8 mouse cellular contexts compared by ENCODE assay signal in the genomic region with DNA sequence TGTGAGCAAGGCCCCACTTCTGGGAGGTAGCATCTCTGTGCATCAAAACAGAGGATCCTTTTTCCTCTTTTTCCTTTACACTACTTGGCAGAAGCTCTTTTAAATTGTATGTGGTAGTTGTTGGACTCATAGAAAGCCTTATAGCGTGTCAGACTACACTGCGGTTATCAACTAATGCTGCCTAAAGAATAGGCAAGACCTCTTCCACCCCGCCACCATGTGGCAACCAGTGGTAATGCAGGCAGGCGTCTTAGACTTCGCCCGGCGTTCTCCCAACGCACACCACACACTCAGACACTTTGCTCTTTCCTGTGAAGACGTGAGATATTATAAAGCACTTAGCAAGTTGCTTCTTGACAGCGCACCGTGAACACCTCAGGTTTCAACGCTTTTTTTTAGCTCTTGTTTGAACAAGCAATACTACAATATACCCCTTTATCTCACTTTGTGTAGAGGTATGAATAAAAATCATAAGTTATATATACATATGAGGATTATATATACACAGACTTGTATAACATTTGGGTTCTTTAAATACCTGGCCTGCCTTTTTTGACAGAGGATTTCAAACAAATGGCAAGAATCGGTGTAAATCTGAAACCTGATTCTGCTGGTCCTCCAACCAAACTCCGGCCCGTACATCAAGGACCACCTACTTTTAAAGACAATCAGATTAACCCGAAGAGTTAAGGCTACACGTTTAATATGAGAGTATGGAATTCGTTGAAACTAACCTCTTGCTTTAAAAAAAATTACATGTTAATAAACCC. TPM values are rescaled to one million over a fixed set of nuclear protein-coding genes. Genes with fewer than 3 reads are reported as not detected.
DNase-seq lines count a peak whose midpoint lies in the region; ATAC-seq and TF ChIP-seq lines count a peak whose summit lies in the region.

No protein-coding gene starts in this region.

- no peak overlapping the region for H3K9ac ChIP-seq in hindbrain, embryonic 15.5 days

- H3K4me1 ChIP-seq in hindbrain, embryonic 15.5 days (replicated peaks), result 0 out of 2 replicates have a peak, but pooled peaks cover 2% of the 10 kb centered on the region

- no peak overlapping the region for H3K27ac ChIP-seq in hindbrain, embryonic 15.5 days (replicated peaks)
- no peak overlapping the region for H3K27ac ChIP-seq in left cerebral cortex, adult 2 months

- DNase-seq in NIH3T3 (ENCODE audit: low read depth), result peak; percentile 95
- DNase-seq in cerebellum, adult 9-10 months, result peak; percentile 82
- peak; percentile 58 to 89 for DNase-seq in frontal cortex, postnatal 10 days (ENCODE audit: low spot score in 2 of 2)
- DNase-seq in left cerebral cortex, adult 2 months (ENCODE audit: extremely low spot score in 1 of 2, low spot score in 2 of 2), result peak; percentile 87 to 94
- DNase-seq in right cerebral cortex, postnatal 10 days (ENCODE audit: low spot score in 2 of 2), result peak; percentile 87 to 94
- peak; percentile 91 for DNase-seq in urinary bladder, postnatal 14 days (ENCODE audit: low spot score)

- no peaks in the 10 kb centered on the region for H3K9me3 ChIP-seq in hindbrain, embryonic 15.5 days

- intact Hi-C loops in left cerebral cortex, adult 2 months (cut with DNase I), result loop anchor here (1.0 to 5.0 kb wide), 5 partner anchors 106 to 379 kb away; partner anchors contain the start of gene Pou2f1

- peak; percentile 61; the same call in 1 of the 2 replicates for ATAC-seq in hindbrain, embryonic 15.5 days (ENCODE audit: low FRiP score, low read depth)
- ATAC-seq in megakaryocyte progenitor cell, adult 5-6 weeks (replicated peaks; ENCODE audit: poor library complexity), result peak; percentile 73

- H3K27me3 ChIP-seq in hindbrain, embryonic 15.5 days, result peaks cover 16% of the 10 kb centered on the region

- WGBS in hindbrain, embryonic 15.5 days, result 13% methylated on average over 18 of the region's 18 CpGs

- no peak overlapping the region for H3K4me3 ChIP-seq in hindbrain, embryonic 15.5 days
- no peak overlapping the region for H3K4me3 ChIP-seq in left cerebral cortex, adult 2 months

- H3K4me2 ChIP-seq in hindbrain, embryonic 15.5 days, result peak overlapping the region; percentile 41

- TF ChIP-seq CTCF in left cerebral cortex, adult 2 months (IDR thresholded peaks at IDR 0.05), result no peak; the same call in none of the 2 replicates

- no peaks in the 10 kb centered on the region for H3K36me3 ChIP-seq in hindbrain, embryonic 15.5 days

RNA-seq across cellular contexts. Expression of gene Gpa33, which starts 23.5 kb away (rescaled TPM):
- not detected in 2 replicates for polyA plus RNA-seq in hindbrain, embryonic 15.5 days (2015; fragmentation: Nextera tagmentation; extraction: Ambion mirVana)
- not detected for total RNA-seq in left cerebral cortex, adult 2 months (2021)
- not detected in 2 replicates for total RNA-seq in megakaryocyte progenitor cell, adult 5-6 weeks (2015)
- total RNA-seq in megakaryocyte progenitor cell, adult 5-6 weeks (2017), result not detected in 2 replicates

RNA-seq across cellular contexts. Expression of gene Dusp27, which starts 25.8 kb away (rescaled TPM):
- 1.2 and 1.5 TPM in 2 replicates for polyA plus RNA-seq in hindbrain, embryonic 15.5 days (2015; fragmentation: Nextera tagmentation; extraction: Ambion mirVana)
- total RNA-seq in left cerebral cortex, adult 2 months (2021), result under 1 TPM; 0.12 to 0.16 TPM
- not detected in 2 replicates for total RNA-seq in megakaryocyte progenitor cell, adult 5-6 weeks (2015)
- not detected in 2 replicates for total RNA-seq in megakaryocyte progenitor cell, adult 5-6 weeks (2017)
